Mouse (Mus musculus) layer of hippocampus, adult 8-10 months (tissue): Measurements from ENCODE around the gene Gm8180. TPM values are rescaled to one million over a fixed set of nuclear protein-coding genes. Genes with fewer than 3 reads are reported as not detected.
"Not testable (repeated sequence)": the region's sequence is repeated elsewhere in the genome, so short reads cannot be mapped to it uniquely, and the experiment has no call there.

Source experiments
- DNase-seq, 2 experiments: peaks; one replicate each; pipeline ENCODE4 v3.0.0; 2022; ENCODE audit warnings: low spot score in 2 of 2
- total RNA-seq, 4 experiments: library from RNA; stranded (reverse); gene quantifications; 2 replicates each; pipeline ENCODE4 v1.2.4; 2022

The Gm8180 gene
- not detected for total RNA-seq

- DNase-seq = not testable (repeated sequence)
These were observed at the start of gene Gm8180 for GRCm38 (mm10) chr14:43784645-43785044. TSS of gene Gm8180 (minus strand) at chr14:43784745.

- DNase-seq = not testable (repeated sequence)
These were observed 45.8 kb upstream of the Gm8180 start for GRCm38 (mm10) chr14:43830385-43830784.

- DNase-seq = not testable (repeated sequence)
These were observed 39.6 kb upstream of the Gm8180 start for GRCm38 (mm10) chr14:43824176-43824575.

GRCm38 (mm10) chr14:43821869-43822268, 37.3 kb upstream of the Gm8180 start:
- DNase-seq = not testable (repeated sequence)

GRCm38 (mm10) chr14:43812458-43812857, 27.9 kb upstream of the Gm8180 start:
- DNase-seq = peak in 1 of 2 experiments; percentile 42

- not testable (repeated sequence) for DNase-seq
These were observed 23.6 kb upstream of the Gm8180 start for GRCm38 (mm10) chr14:43808142-43808541.

- DNase-seq = not testable (repeated sequence)
These were observed 19.9 kb upstream of the Gm8180 start for GRCm38 (mm10) chr14:43804435-43804834.

GRCm38 (mm10) chr14:43796905-43797470, 12.4 kb upstream of the Gm8180 start:
- not testable (repeated sequence) for DNase-seq

- DNase-seq = no peak
These were observed 11.7 kb upstream of the Gm8180 start for GRCm38 (mm10) chr14:43796069-43796904.

- not testable (repeated sequence) for DNase-seq
These were observed 9.3 kb upstream of the Gm8180 start for GRCm38 (mm10) chr14:43793811-43794210.

- DNase-seq = not testable (repeated sequence)
These were observed 37.0 kb downstream of the Gm8180 start, which contains the start of gene Gm6526 for GRCm38 (mm10) chr14:43747566-43747965. TSS of gene Gm6526 (plus strand) at chr14:43747866.

Other genes with a start within 250 kb of the Gm8180 start
- gene Gm5799, start 241.2 kb downstream of the Gm8180 start, total RNA-seq = not detected
- not detected for gene Gm17654, start 205.6 kb downstream of the Gm8180 start, total RNA-seq
- not detected for gene Gm10375, start 176.7 kb downstream of the Gm8180 start, total RNA-seq
- not detected for gene Gm8165, start 107.5 kb downstream of the Gm8180 start, total RNA-seq
- gene Gm7324, start 86.9 kb downstream of the Gm8180 start, total RNA-seq = 1 to 10 TPM in 3 of 4 experiments, under 1 TPM in 1; 0.76 to 3.1 (median 2.0) TPM
- not detected for gene Gm16506, start 57.3 kb downstream of the Gm8180 start, total RNA-seq
- gene Gm6526, start 36.9 kb downstream of the Gm8180 start, total RNA-seq = not detected
- not detected for gene Ear1, start 90.8 kb upstream of the Gm8180 start, total RNA-seq
- gene Ear10, start 138.8 kb upstream of the Gm8180 start, total RNA-seq = not detected
- under 1 TPM in 2 of 4 experiments, not detected in 2; 0.16 to 0.28 TPM for gene Gm8113, start 140.6 kb upstream of the Gm8180 start, total RNA-seq
- not detected for gene Ang5, start 172.3 kb upstream of the Gm8180 start, total RNA-seq
- gene Ang6, start 217.5 kb upstream of the Gm8180 start, total RNA-seq = not detected